Mouse (Mus musculus) B cell, adult 2 months (primary cell): ENCODE results near the gene Slc23a3.
A peak's percentile ranks its signal among the peaks of the same experiment; 100 is the strongest.

Source experiments
- DNase-seq, 2 experiments: peaks; one replicate each; pipeline ENCODE4 v3.0.0; 2022

Gene Slc23a3

GRCm38 (mm10) chr1:75136730-75137129 is 3.0 kb upstream of the Slc23a3 start:
- no peak for DNase-seq

GRCm38 (mm10) chr1:75136293-75136692 is 2.6 kb upstream of the Slc23a3 start:
- no peak for DNase-seq

GRCm38 (mm10) chr1:75128641-75129040 is 5.0 kb downstream of the Slc23a3 start:
- DNase-seq = no peak

- DNase-seq = peak in 1 of 2 experiments; percentile 13
Observed at GRCm38 (mm10) chr1:75125418-75125817, 8.3 kb downstream of the Slc23a3 start.

GRCm38 (mm10) chr1:75124346-75125321 is 9.1 kb downstream of the Slc23a3 start, which contains the start of gene Nhej1:
TSS of gene Nhej1 (minus strand) at chr1:75125200.
- peak; percentile 97 for DNase-seq

- DNase-seq = peak; percentile 51 to 58
Observed at GRCm38 (mm10) chr1:75122211-75122610, 11.5 kb downstream of the Slc23a3 start.
